In the genomic region with DNA sequence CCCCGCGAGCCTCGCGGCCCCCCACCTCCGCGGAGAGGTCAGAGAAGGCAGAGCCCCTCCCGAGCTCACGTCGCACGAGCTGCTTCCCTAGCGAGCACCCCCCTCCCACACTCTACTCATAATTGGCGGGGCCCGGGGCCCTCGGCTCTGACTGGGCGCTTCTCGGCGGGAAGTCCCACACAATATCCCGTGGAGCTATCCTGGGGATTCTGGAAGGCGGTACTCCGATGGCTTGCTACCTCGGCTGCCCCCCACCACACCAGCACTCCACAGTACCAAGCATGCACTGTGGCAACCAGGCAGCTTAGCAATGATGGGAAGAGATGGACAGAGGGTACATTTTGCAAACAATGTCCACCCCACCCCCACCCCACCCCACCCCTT, we compare ENCODE assay signal across 8 mouse cellular contexts. TPM values are rescaled to one million over a fixed set of nuclear protein-coding genes. Genes with fewer than 3 reads are reported as not detected.
DNase-seq lines count a peak whose midpoint lies in the region; ATAC-seq and TF ChIP-seq lines count a peak whose summit lies in the region.

No protein-coding gene starts in this region.

- peak; percentile 58 for ATAC-seq in kidney, embryonic 14.5 days (ENCODE audit: low FRiP score, low TSS enrichment)
- ATAC-seq in hindbrain, postnatal 0 days, result peak; percentile 25; the same call in 1 of the 2 replicates
- ATAC-seq in midbrain, embryonic 16.5 days, result peak; percentile 55

- no peak for TF ChIP-seq POLR2A in bone marrow, adult 2 months (IDR thresholded peaks at IDR 0.05; ENCODE audit: borderline replicate concordance, control insufficient read depth, low read depth, low read length)

- peak overlapping the region; percentile 42 for H3K4me2 ChIP-seq in kidney, embryonic 14.5 days (replicated peaks; ENCODE audit: low read depth, low read length)
- H3K4me2 ChIP-seq in hindbrain, postnatal 0 days (ENCODE audit: low read depth, low read length), result peak overlapping the region; percentile 42
- H3K4me2 ChIP-seq in midbrain, embryonic 16.5 days (ENCODE audit: low read length), result peak overlapping the region; percentile 46

- H3K4me3 ChIP-seq in kidney, embryonic 14.5 days (ENCODE audit: low read length), result peak overlapping the region; percentile 46
- H3K4me3 ChIP-seq in bone marrow, adult 2 months (replicated peaks; ENCODE audit: control insufficient read depth, low read depth, low read length), result peak overlapping the region; percentile 92
- H3K4me3 ChIP-seq in hindbrain, postnatal 0 days (ENCODE audit: low read length), result peak overlapping the region; percentile 36
- peak overlapping the region; percentile 38 for H3K4me3 ChIP-seq in midbrain, embryonic 16.5 days (ENCODE audit: low read depth, low read length)

- no peak for DNase-seq in kidney, adult 18-20 months
- no peak for DNase-seq in hindbrain, postnatal 0 days (ENCODE audit: low spot score)
- no peak for DNase-seq in right cerebral cortex, postnatal 4 days
- DNase-seq in cerebellum, adult 9-11 months, result no peak
- no peak for DNase-seq in urinary bladder, adult 18-20 months (ENCODE audit: low spot score in 2 of 2)

- WGBS in kidney, embryonic 14.5 days, result 41% methylated on average over 21 of the region's 21 CpGs
- 10% methylated on average over 21 of the region's 21 CpGs for WGBS in bone marrow, adult 2 months
- 33% methylated on average over 21 of the region's 21 CpGs for WGBS in hindbrain, postnatal 0 days
- 25% methylated on average over 11 of the region's 21 CpGs for WGBS in midbrain, embryonic 16.5 days

- no peaks in the 10 kb centered on the region for H3K27me3 ChIP-seq in kidney, embryonic 14.5 days (ENCODE audit: control insufficient read depth, insufficient read depth, low read length)
- H3K27me3 ChIP-seq in hindbrain, postnatal 0 days (ENCODE audit: insufficient read depth, low read length), result no peaks in the 10 kb centered on the region
- H3K27me3 ChIP-seq in midbrain, embryonic 16.5 days (ENCODE audit: control insufficient read depth, insufficient read depth, low read depth, low read length), result peaks cover 3% of the 10 kb centered on the region

- H3K27ac ChIP-seq in kidney, embryonic 14.5 days (ENCODE audit: low read depth, low read length), result no peak overlapping the region
- peak overlapping the region; percentile 97 for H3K27ac ChIP-seq in bone marrow, adult 2 months (ENCODE audit: control insufficient read depth, insufficient read depth, low read depth, low read length, poor library complexity)
- no peak overlapping the region for H3K27ac ChIP-seq in hindbrain, postnatal 0 days
- no peak overlapping the region for H3K27ac ChIP-seq in midbrain, embryonic 16.5 days (ENCODE audit: low read length)

- peak overlapping the region; percentile 35; the same call in 1 of the 2 replicates for H3K9ac ChIP-seq in kidney, embryonic 14.5 days (ENCODE audit: low read depth, low read length)
- H3K9ac ChIP-seq in hindbrain, postnatal 0 days (replicated peaks; ENCODE audit: low read length), result no peak overlapping the region
- H3K9ac ChIP-seq in midbrain, embryonic 16.5 days (ENCODE audit: low read depth, low read length), result 0 out of 2 replicates have a peak overlapping the region, but pooled peaks have one; percentile 14

- no peaks in the 10 kb centered on the region for H3K36me3 ChIP-seq in kidney, embryonic 14.5 days (ENCODE audit: control insufficient read depth, insufficient read depth, low read length)
- no peaks in the 10 kb centered on the region for H3K36me3 ChIP-seq in hindbrain, postnatal 0 days (ENCODE audit: insufficient read depth, low read length)
- H3K36me3 ChIP-seq in midbrain, embryonic 16.5 days (ENCODE audit: control insufficient read depth, insufficient read depth, low read length), result no peaks in the 10 kb centered on the region

- H3K9me3 ChIP-seq in kidney, embryonic 14.5 days (ENCODE audit: control insufficient read depth, low read length), result no peaks in the 10 kb centered on the region
- H3K9me3 ChIP-seq in hindbrain, postnatal 0 days (ENCODE audit: low read length), result no peaks in the 10 kb centered on the region
- no peaks in the 10 kb centered on the region; the same call in 1 of the 2 replicates for H3K9me3 ChIP-seq in midbrain, embryonic 16.5 days (replicated peaks; ENCODE audit: control insufficient read depth, low read length, poor library complexity, severe bottlenecking)

- peaks cover 3% of the 10 kb centered on the region; the same call in 1 of the 2 replicates for H3K4me1 ChIP-seq in kidney, embryonic 14.5 days (ENCODE audit: control insufficient read depth, insufficient read depth, low read length)
- H3K4me1 ChIP-seq in bone marrow, adult 2 months (ENCODE audit: control insufficient read depth, insufficient read depth, low read length), result no peaks in the 10 kb centered on the region
- H3K4me1 ChIP-seq in hindbrain, postnatal 0 days (ENCODE audit: insufficient read depth, low read length), result no peaks in the 10 kb centered on the region
- H3K4me1 ChIP-seq in midbrain, embryonic 16.5 days (ENCODE audit: control insufficient read depth, insufficient read depth, low read length), result no peaks in the 10 kb centered on the region

- no peak for TF ChIP-seq CTCF in bone marrow, adult 2 months (IDR thresholded peaks at IDR 0.05; ENCODE audit: control insufficient read depth, insufficient read depth, low read length)
- TF ChIP-seq CTCF in hindbrain, postnatal 0 days (IDR thresholded peaks at IDR 0.05; ENCODE audit: low read depth), result no peak

RNA-seq across cellular contexts. Expression of a gene that starts 8.4 kb away (rescaled TPM):
- polyA plus RNA-seq in kidney, embryonic 14.5 days (2014; fragmentation: Nextera tagmentation; extraction: Ambion mirVana), result 4.1 and 8.3 TPM in 2 replicates
- polyA plus RNA-seq in bone marrow, adult 2 months (2011; ENCODE audit: insufficient read depth, insufficient read length, low replicate concordance, missing spikeins), result 12.4 and 20.4 TPM in 2 replicates
- total RNA-seq in hindbrain, postnatal 0 days (2014; rRNA removed), result 0.78 and 1.5 TPM in 2 replicates
- polyA plus RNA-seq in hindbrain, postnatal 0 days (2015; fragmentation: Nextera tagmentation; extraction: Ambion mirVana), result 0.32 and 0.34 TPM in 2 replicates
- 0.46 and 0.70 TPM in 2 replicates for polyA plus RNA-seq in midbrain, embryonic 16.5 days (2015; fragmentation: Nextera tagmentation; extraction: Ambion mirVana)

RNA-seq across cellular contexts. Expression of a gene that starts 58.9 kb away (rescaled TPM):
- polyA plus RNA-seq in kidney, embryonic 14.5 days (2014; fragmentation: Nextera tagmentation; extraction: Ambion mirVana), result 70.1 and 72.8 TPM in 2 replicates
- polyA plus RNA-seq in bone marrow, adult 2 months (2011; ENCODE audit: insufficient read depth, insufficient read length, low replicate concordance, missing spikeins), result 5.7 and 16.2 TPM in 2 replicates
- total RNA-seq in hindbrain, postnatal 0 days (2014; rRNA removed), result 7.2 and 10.7 TPM in 2 replicates
- polyA plus RNA-seq in hindbrain, postnatal 0 days (2015; fragmentation: Nextera tagmentation; extraction: Ambion mirVana), result 32.9 and 34.6 TPM in 2 replicates
- 33.5 and 34.2 TPM in 2 replicates for polyA plus RNA-seq in midbrain, embryonic 16.5 days (2015; fragmentation: Nextera tagmentation; extraction: Ambion mirVana)

Comparison
In these comparisons a context has a peak if more than half of its experiments do, and no peak if none do; other contexts are left out.
1. H3K4me3 ChIP-seq: peak in every context shown above with its lines; median percentile 92 in bone marrow, adult 2 months; 46 in kidney, embryonic 14.5 days; 38 in midbrain, embryonic 16.5 days; 36 in hindbrain, postnatal 0 days.